Mouse (Mus musculus): ENCODE data around the gene Rbm18. TPM values are rescaled to one million over a fixed set of nuclear protein-coding genes. Genes with fewer than 3 reads are reported as not detected.
"Not testable (repeated sequence)": the region's sequence is repeated elsewhere in the genome, so short reads cannot be mapped to it uniquely, and the experiment has no call there.

Rbm18 gene
- polyA plus RNA-seq, 1 experiment from 2014 or later: 14.9 TPM

- Histone ChIP-seq H3K27ac (ENCODE audit: low read depth) (no peak overlapping the region), H3K4me1 (ENCODE audit: insufficient read depth) (no peaks in the 10 kb centered on the region), H3K9me3 (ENCODE audit: low read length) (no peaks in the 10 kb centered on the region), H3K4me2 (ENCODE audit: low read depth, low read length) (no peak overlapping the region), H3K27me3 (ENCODE audit: insufficient read depth, low read length) (no peaks in the 10 kb centered on the region), H3K4me3 (ENCODE audit: low read depth, low read length) (no peak overlapping the region), H3K36me3 (replicated peaks; ENCODE audit: insufficient read depth, low read length) (peaks cover 5% of the 10 kb centered on the region; the same call in 1 of the 2 replicates), H3K9ac (replicated peaks) (no peak overlapping the region)
- no peak for ATAC-seq
- DNase-seq: no peak
- TF ChIP-seq EP300 (IDR thresholded peaks at IDR 0.05; ENCODE audit: low read depth): no peak
- no peak for TF ChIP-seq CTCF (IDR thresholded peaks at IDR 0.05; ENCODE audit: low read depth)
- 82% methylated on average over 3 of the region's 3 CpGs for WGBS (ENCODE audit: insufficient replicate concordance)
These were observed 36.0 kb upstream of the Rbm18 start for GRCm38 (mm10) chr2:36172574-36172973.

- no peak overlapping the region for H3K9ac ChIP-seq (replicated peaks)
- no peaks in the 10 kb centered on the region for H3K27me3 ChIP-seq (ENCODE audit: insufficient read depth, low read length)
- DNase-seq: no peak
- H3K27ac ChIP-seq (ENCODE audit: low read depth): no peak overlapping the region
- TF ChIP-seq CTCF (IDR thresholded peaks at IDR 0.05; ENCODE audit: low read depth) (no peak), EP300 (IDR thresholded peaks at IDR 0.05; ENCODE audit: low read depth) (no peak)
- no peaks in the 10 kb centered on the region for H3K9me3 ChIP-seq (ENCODE audit: low read length)
- no peak for ATAC-seq
- H3K36me3 ChIP-seq (replicated peaks; ENCODE audit: insufficient read depth, low read length): peaks cover under 1% of the 10 kb centered on the region; the same call in 1 of the 2 replicates
- 69% methylated on average over 4 of the region's 4 CpGs for WGBS (ENCODE audit: insufficient replicate concordance)
- no peak overlapping the region for H3K4me3 ChIP-seq (ENCODE audit: low read depth, low read length)
- H3K4me2 ChIP-seq (ENCODE audit: low read depth, low read length): no peak overlapping the region
- no peaks in the 10 kb centered on the region for H3K4me1 ChIP-seq (ENCODE audit: insufficient read depth)
These were observed 35.6 kb upstream of the Rbm18 start for GRCm38 (mm10) chr2:36172136-36172535.

GRCm38 (mm10) chr2:36169176-36169575, 32.6 kb upstream of the Rbm18 start:
- no peaks in the 10 kb centered on the region; the same call in 1 of the 2 replicates for H3K36me3 ChIP-seq (replicated peaks; ENCODE audit: insufficient read depth, low read length)
- WGBS (ENCODE audit: insufficient replicate concordance): 77% methylated on average over 4 of the region's 4 CpGs
- H3K4me1 ChIP-seq (ENCODE audit: insufficient read depth): no peaks in the 10 kb centered on the region
- H3K4me3 ChIP-seq (ENCODE audit: low read depth, low read length): no peak overlapping the region
- H3K9me3 ChIP-seq (ENCODE audit: low read length): no peaks in the 10 kb centered on the region
- TF ChIP-seq CTCF (IDR thresholded peaks at IDR 0.05; ENCODE audit: low read depth) (no peak), EP300 (IDR thresholded peaks at IDR 0.05; ENCODE audit: low read depth) (no peak)
- H3K27me3 ChIP-seq (ENCODE audit: insufficient read depth, low read length): no peaks in the 10 kb centered on the region
- no peak overlapping the region for H3K4me2 ChIP-seq (ENCODE audit: low read depth, low read length)
- H3K27ac ChIP-seq (ENCODE audit: low read depth): no peak overlapping the region
- DNase-seq: no peak
- H3K9ac ChIP-seq (replicated peaks): no peak overlapping the region
- no peak for ATAC-seq

- DNase-seq: no peak
- WGBS (ENCODE audit: insufficient replicate concordance): 68% methylated on average over 1 of the region's 1 CpGs
These were observed 31.5 kb upstream of the Rbm18 start for GRCm38 (mm10) chr2:36167990-36168618.

GRCm38 (mm10) chr2:36159336-36159735, 22.8 kb upstream of the Rbm18 start:
- Histone ChIP-seq H3K9me3 (ENCODE audit: low read length) (no peaks in the 10 kb centered on the region), H3K27ac (ENCODE audit: low read depth) (no peak overlapping the region), H3K4me3 (ENCODE audit: low read depth, low read length) (no peak overlapping the region), H3K9ac (replicated peaks) (no peak overlapping the region), H3K4me2 (ENCODE audit: low read depth, low read length) (no peak overlapping the region), H3K27me3 (ENCODE audit: insufficient read depth, low read length) (no peaks in the 10 kb centered on the region), H3K36me3 (replicated peaks; ENCODE audit: insufficient read depth, low read length) (peaks cover 22% of the 10 kb centered on the region), H3K4me1 (ENCODE audit: insufficient read depth) (no peaks in the 10 kb centered on the region)
- TF ChIP-seq CTCF (IDR thresholded peaks at IDR 0.05; ENCODE audit: low read depth) (no peak), EP300 (IDR thresholded peaks at IDR 0.05; ENCODE audit: low read depth) (no peak)
- 86% methylated on average over 4 of the region's 4 CpGs for WGBS (ENCODE audit: insufficient replicate concordance)
- ATAC-seq (no peak), DNase-seq (no peak)

More at GRCm38 (mm10) chr2:36167990-36168618, 31.5 kb upstream of the Rbm18 start:
- no peaks in the 10 kb centered on the region for H3K9me3 ChIP-seq (ENCODE audit: low read length)
- TF ChIP-seq CTCF (IDR thresholded peaks at IDR 0.05; ENCODE audit: low read depth) (no peak), EP300 (IDR thresholded peaks at IDR 0.05; ENCODE audit: low read depth) (no peak)
- H3K9ac ChIP-seq (replicated peaks): no peak overlapping the region
- no peak overlapping the region for H3K27ac ChIP-seq (ENCODE audit: low read depth)
- no peak overlapping the region for H3K4me2 ChIP-seq (ENCODE audit: low read depth, low read length)
- H3K4me1 ChIP-seq (ENCODE audit: insufficient read depth): no peaks in the 10 kb centered on the region
- no peak overlapping the region for H3K4me3 ChIP-seq (ENCODE audit: low read depth, low read length)
- ATAC-seq: no peak
- H3K27me3 ChIP-seq (ENCODE audit: insufficient read depth, low read length): no peaks in the 10 kb centered on the region
- H3K36me3 ChIP-seq (replicated peaks; ENCODE audit: insufficient read depth, low read length): peaks cover 2% of the 10 kb centered on the region

GRCm38 (mm10) chr2:36157461-36157860, 20.9 kb upstream of the Rbm18 start:
- H3K27me3 ChIP-seq (ENCODE audit: insufficient read depth, low read length): no peaks in the 10 kb centered on the region
- DNase-seq (no peak), ATAC-seq (no peak)
- H3K9me3 ChIP-seq (ENCODE audit: low read length): no peaks in the 10 kb centered on the region
- TF ChIP-seq CTCF (IDR thresholded peaks at IDR 0.05; ENCODE audit: low read depth) (no peak), EP300 (IDR thresholded peaks at IDR 0.05; ENCODE audit: low read depth) (no peak)
- H3K4me1 ChIP-seq (ENCODE audit: insufficient read depth): no peaks in the 10 kb centered on the region
- peaks cover 26% of the 10 kb centered on the region for H3K36me3 ChIP-seq (replicated peaks; ENCODE audit: insufficient read depth, low read length)
- no peak overlapping the region for H3K4me3 ChIP-seq (ENCODE audit: low read depth, low read length)
- no peak overlapping the region for H3K27ac ChIP-seq (ENCODE audit: low read depth)
- H3K9ac ChIP-seq (replicated peaks): no peak overlapping the region
- H3K4me2 ChIP-seq (ENCODE audit: low read depth, low read length): no peak overlapping the region
- 83% methylated on average over 1 of the region's 1 CpGs for WGBS (ENCODE audit: insufficient replicate concordance)

- WGBS (ENCODE audit: insufficient replicate concordance): 93% methylated on average over 3 of the region's 4 CpGs
- not testable (repeated sequence) for H3K4me1 ChIP-seq (ENCODE audit: insufficient read depth); H3K27me3 ChIP-seq (ENCODE audit: insufficient read depth, low read length); ATAC-seq; H3K4me3 ChIP-seq (ENCODE audit: low read depth, low read length); H3K27ac ChIP-seq (ENCODE audit: low read depth); H3K9me3 ChIP-seq (ENCODE audit: low read length); DNase-seq; H3K4me2 ChIP-seq (ENCODE audit: low read depth, low read length); H3K9ac ChIP-seq (replicated peaks)
- peaks cover 28% of the 10 kb centered on the region for H3K36me3 ChIP-seq (replicated peaks; ENCODE audit: insufficient read depth, low read length)
These were observed 15.8 kb upstream of the Rbm18 start for GRCm38 (mm10) chr2:36152401-36152800.
